Mouse (Mus musculus): Measurements from ENCODE around the gene Pbx1.

Gene Pbx1

DNA sequence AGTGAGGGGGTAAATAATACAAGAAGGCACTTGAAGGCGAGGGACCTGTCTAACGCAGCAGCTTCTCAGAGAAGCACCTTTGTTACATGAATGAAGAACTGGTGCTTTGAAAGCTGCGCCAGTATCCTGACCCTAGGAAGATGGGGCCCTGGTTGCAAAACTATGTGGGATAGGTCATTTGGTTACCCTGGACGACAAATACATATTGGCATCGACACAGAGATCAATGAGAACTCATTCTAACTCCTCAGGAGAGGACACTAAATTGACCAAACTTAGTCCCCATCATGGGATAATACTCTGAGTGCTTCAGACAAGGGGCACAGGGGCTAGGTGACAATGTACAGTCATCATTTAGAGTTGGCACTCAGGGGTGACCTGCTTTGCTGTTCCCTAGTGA, 264.3 kb downstream of the Pbx1 start:
- DNase-seq (ENCODE audit: low spot score): no peak

DNA sequence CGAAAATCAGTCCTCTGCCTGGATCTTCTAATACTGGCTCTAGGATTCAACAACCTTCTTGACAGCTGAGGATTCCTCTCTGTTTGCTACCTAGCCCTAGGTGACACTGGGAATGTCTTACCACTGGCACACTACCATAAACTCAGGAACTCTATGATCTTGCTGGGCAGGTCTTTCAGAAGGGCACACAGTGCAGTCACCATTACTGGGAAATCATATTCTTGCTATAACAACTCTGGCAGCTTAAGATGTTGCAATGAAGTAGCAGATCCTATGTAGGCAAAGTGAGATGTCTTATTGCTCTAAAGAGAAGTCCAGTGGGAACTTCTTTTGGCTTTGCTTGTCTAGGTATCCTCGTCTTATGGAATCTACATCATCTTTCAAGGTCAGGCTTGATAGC, 265.2 kb downstream of the Pbx1 start:
- no peak for DNase-seq (ENCODE audit: low spot score)

DNA sequence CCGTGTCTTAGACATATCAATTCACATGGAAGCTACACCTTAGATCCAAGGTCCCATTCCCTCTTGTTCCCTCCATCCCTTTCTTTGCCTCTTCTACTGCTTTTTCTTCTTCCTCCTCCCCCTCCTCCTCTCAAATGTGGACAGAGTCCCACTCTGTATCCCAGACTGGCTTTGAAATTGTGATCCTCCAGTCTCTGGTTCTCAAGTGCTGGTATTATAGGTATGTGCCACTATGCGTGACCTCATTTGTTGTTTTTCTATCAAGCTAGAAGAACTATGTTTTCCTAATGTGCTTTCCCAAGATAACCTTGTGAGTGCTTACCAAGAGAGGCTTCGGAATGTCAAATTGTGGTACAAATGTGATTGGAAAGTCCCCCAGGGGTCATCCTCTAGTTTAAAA, 267.1 kb downstream of the Pbx1 start:
- DNase-seq (ENCODE audit: low spot score): no peak

GRCm38 (mm10) chr1:168163521-168164233, 268.4 kb downstream of the Pbx1 start:
- no peak for DNase-seq (ENCODE audit: low spot score)

GRCm38 (mm10) chr1:168139138-168139682, 292.9 kb downstream of the Pbx1 start:
- no peak for DNase-seq (ENCODE audit: low spot score)

DNA sequence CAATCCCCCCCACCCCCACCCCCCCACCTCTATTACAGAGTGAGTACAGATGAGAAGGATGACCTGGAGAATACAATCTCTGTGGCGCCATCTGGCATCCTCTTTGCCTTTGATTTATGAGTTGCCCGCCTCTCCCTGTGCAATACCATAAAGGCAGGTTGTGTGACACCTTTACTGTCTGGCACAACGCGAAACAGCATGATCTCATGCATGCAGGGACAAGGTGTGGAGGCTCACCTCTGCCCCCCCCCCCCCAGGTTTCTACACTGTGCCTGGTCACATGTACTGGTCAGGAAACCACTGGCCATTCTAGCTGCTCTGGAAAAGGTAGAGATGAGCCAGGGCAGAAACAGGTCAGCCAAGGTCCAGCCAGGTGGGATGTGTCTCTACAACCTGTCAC, 293.4 kb downstream of the Pbx1 start:
- DNase-seq (ENCODE audit: low spot score): no peak

DNA sequence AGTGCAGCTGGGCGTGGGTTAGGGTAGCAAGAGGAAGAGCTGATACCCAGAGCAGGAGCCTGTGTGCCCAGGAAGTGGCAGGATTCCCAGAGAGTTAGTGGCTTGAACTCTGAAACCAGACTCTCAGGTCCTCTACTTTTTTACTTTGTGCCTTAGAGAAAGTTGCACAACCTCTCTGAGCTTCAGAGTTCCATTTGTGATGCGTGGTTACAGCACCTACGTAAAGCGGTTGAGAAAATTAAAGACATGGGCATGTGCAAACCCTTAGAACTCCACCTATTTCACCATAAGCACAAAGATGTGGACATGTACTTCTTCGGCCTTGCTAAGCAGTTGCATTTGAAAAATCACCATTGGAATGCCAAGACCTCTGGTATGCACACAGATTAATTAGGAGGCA, 294.2 kb downstream of the Pbx1 start:
- no peak for DNase-seq (ENCODE audit: low spot score)

- DNase-seq (ENCODE audit: low spot score): no peak
Observed at GRCm38 (mm10) chr1:168135545-168135944, 296.5 kb downstream of the Pbx1 start.

DNA sequence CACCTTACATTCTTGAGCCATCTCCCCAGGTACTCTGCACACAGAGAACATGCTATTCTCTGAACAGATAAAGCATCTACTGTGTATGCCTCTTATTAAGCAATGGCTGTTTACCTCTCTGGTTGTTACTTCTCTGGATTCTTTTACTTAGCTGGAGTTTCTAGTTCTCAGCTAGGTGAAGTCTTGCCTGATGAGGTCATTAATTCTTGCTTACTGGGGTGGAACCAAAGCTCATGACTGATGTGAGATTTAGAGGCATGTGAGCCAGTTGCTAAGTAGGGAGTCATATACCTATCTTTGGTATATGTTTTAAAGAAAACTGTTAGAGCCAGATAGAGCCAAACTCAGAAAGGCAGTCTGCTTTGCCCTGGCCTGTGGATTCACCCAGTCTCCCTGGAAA, 298.4 kb downstream of the Pbx1 start:
- DNase-seq (ENCODE audit: low spot score): no peak

DNA sequence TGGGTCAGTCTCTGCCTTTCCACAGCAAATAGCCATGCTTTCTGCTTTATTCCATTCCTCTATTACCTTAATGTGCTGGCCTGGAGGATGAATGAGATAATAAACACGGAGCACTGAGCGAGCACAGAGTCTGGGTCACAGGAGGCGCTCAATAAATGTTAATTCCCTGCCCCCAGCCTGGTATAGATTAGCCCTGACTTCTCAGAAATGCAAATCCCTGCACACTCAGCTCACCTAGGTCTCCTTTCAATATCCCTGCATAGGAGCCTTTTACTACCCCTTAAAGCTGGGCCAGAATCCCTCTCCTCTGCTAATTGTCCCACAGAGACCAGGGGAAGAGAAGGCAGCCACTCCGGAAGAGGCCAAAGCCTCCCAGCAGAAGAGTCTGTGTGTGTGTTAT, 304.1 kb downstream of the Pbx1 start:
- no peak for DNase-seq (ENCODE audit: low spot score)

DNA sequence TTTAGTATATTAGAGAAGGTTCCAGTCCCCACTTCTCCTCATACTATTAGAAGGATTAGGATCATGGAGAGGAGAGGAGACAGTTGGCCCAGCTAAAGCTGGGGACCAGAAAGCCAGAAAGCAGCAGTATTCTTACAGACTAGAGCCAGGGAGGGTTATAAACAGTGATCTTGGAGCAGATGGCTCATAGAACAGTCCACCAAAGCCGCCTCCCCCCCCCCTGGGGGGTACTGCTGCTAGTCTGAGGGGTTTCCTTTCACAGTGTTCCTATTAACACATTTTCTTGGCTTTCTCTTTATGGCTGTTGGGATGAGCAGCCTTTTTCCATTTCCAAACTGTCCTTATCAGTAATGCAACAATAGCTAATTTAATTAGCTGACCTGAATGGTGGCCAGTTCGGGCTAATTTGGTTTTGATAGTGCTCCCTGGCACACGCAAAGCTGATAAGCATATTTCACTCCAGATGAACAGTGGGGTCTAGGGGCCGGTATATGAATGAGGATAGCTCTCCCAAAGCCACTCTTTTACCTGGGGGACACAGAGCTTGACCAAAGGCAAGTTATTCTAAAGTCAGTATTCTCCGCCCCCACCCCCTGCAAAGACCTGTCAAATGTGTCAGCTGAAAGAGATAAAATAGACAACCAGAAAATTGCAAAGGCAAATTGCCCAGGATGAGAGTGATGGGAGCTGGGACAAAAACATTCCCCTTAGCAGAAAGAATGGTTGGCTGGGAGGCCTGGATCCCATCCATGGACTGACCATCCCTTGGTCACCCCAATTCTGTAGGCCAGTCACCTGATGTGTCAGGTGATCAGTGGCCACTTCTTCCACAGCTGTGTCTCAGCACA, 307.2 kb downstream of the Pbx1 start:
- DNase-seq (ENCODE audit: low spot score): peak; percentile 32

- DNase-seq (ENCODE audit: low spot score): no peak
Observed at GRCm38 (mm10) chr1:168118077-168118476, 314.0 kb downstream of the Pbx1 start.

DNA sequence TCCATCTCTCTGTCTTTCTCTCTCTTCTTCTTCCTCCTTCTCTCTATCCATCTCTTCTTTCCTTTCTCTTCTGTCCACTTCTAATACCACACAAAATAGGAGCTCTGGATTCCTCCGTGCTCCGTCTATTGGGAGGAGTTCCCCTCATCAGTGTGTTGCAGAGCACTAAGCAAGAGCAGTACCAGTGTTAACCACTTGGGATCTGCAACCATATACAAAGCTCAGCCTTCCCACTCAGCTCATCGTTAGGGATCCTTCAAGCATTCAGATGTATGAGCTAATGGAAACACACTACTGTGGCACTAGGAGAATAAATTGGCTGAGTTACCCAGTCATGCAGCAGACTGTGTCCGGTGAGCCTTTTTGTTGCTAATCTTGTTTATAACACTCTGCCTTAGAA, 314.7 kb downstream of the Pbx1 start:
- no peak for DNase-seq (ENCODE audit: low spot score)

DNA sequence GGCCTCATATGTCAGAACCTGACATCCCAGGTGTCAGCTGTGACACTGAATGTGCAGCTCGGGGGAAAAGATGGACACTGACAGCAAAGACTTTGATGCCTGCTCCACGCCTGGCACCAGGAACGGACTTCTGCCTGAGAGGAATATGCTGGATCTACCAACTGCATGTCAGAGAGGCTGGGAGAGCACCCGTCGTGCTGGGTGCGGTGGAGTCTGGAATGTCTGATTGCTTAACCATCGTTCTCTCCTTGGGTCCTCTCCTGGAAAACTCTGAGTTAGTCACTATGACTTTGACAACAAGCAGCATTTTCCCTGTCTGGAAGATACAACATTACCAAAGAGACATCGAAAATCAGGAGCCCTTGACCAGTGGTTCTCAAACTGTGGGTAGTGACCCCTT, 322.3 kb downstream of the Pbx1 start:
- no peak for DNase-seq (ENCODE audit: low spot score)

- no peak for DNase-seq (ENCODE audit: low spot score)
Observed at GRCm38 (mm10) chr1:168103821-168104220, 328.2 kb downstream of the Pbx1 start.

DNA sequence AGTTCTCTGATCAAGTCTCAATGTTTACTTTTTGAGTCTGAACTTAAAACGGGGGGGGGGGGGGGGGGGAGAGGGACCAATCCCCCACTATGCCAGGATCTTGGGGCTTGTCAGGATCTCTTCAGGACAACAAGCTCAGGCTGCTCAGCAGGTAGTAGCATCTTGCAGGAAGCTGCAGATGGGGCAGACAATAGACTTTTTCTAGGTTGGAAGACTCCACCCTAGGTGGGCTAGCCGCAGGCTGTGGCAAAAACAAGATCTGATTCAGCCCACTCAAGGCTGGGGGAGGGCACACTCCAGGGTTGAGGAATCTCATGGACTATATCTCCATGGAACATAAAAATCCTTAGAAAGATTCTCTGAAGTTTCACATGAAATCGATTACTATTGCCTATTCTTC, 330.6 kb downstream of the Pbx1 start:
- no peak for DNase-seq (ENCODE audit: low spot score)

- DNase-seq (ENCODE audit: low spot score): no peak
Observed at GRCm38 (mm10) chr1:168098806-168099205, 333.3 kb downstream of the Pbx1 start.

DNA sequence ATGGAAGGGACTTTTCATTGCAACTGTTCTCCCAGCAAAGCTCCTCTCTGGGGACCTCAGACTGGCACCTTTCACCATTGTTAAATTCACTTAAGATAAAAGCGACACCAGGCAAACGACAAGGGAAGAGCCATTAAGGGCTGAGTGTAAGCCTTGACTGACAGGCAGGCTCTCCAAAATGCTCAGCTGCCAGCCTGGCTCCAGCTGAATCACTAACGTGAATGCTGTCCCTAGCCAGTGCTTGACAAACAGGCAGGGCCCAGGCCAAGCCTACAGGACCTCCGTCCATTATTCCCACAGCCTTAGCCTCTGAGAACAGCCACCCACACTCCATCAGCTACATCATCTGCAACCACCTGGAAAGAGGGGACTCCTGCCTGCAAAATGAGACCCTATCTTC, 337.4 kb downstream of the Pbx1 start:
- no peak for DNase-seq (ENCODE audit: low spot score)

DNA sequence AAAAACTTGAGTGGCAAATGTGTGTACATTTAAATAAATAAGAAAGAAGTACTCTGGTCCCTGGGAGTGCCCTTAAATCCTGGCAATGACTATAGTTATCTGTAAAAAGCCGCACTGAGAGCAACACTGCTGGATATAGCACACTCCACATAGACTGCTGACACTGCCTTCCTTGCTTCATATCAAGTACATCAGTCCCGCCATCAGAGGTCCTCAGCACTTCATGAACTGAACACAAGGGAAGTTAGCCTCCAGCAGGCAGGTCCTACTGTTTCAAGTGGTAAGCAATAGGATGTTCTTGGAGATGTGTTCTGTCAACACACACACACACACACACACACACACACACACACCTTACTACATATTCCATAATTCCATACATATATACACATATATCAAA, 339.0 kb downstream of the Pbx1 start:
- DNase-seq (ENCODE audit: low spot score): no peak

GRCm38 (mm10) chr1:168091627-168092026, 340.4 kb downstream of the Pbx1 start:
- no peak for DNase-seq (ENCODE audit: low spot score)

DNA sequence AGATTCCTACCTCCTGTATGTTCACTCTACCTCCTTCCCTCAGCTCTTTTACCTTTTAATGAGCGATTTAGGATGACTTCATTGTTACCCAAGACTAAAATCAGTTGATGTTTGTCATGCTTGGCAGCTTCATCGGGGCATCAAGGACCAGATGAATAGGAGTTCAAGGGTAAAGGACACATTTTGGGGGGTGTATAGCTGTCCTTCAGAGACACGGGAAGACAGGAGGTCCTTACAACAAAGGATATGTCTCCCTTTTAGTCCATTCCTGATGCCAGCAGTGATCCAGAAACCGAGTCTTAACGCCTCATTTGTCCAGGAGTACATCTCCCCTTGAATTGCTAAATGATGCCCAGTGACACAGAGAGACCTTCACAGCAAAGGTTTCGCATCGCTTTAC, 343.4 kb downstream of the Pbx1 start:
- DNase-seq (ENCODE audit: low spot score): no peak

- DNase-seq (ENCODE audit: low spot score): no peak
Observed at GRCm38 (mm10) chr1:168079394-168079767, 352.7 kb downstream of the Pbx1 start.

DNA sequence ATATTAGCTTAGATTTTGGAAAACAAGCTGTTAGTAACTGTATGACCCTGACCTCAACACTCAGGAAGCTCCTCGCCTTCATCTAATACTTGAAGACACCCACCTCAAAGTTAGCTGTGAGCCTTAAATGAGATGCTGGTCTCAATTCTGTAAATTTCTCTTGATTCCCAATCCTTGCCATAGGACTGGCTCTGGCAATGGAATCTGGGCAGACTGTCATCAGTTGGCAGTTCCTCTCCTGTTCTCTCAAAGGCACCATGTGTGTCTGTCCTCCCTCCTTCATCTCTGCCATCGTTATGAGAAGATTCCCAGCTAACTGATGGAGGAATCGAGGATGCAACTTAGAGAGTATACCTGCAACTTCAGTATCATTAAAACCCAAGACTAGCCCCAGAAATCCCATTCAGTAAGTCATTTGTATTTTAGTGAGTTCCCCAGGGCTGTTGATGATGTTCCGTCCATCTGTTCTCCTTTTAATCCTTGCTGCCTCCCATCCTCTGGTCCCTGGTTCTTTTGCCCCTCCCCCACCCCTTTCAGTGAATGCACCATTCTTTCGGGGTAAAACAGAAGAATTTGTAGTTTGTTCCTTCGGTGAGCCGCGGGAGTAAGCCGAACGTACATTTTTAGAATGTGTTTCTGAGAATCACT, 353.2 kb downstream of the Pbx1 start:
- DNase-seq (ENCODE audit: low spot score): no peak
